Mouse (Mus musculus) urinary bladder, postnatal 10 days (tissue): ENCODE results near the gene Cltc.

Experiments used
- DNase-seq: peaks from one replicate; pipeline ENCODE4 v3.0.0; 2022; ENCODE audit warnings: low spot score

Cltc gene

DNA sequence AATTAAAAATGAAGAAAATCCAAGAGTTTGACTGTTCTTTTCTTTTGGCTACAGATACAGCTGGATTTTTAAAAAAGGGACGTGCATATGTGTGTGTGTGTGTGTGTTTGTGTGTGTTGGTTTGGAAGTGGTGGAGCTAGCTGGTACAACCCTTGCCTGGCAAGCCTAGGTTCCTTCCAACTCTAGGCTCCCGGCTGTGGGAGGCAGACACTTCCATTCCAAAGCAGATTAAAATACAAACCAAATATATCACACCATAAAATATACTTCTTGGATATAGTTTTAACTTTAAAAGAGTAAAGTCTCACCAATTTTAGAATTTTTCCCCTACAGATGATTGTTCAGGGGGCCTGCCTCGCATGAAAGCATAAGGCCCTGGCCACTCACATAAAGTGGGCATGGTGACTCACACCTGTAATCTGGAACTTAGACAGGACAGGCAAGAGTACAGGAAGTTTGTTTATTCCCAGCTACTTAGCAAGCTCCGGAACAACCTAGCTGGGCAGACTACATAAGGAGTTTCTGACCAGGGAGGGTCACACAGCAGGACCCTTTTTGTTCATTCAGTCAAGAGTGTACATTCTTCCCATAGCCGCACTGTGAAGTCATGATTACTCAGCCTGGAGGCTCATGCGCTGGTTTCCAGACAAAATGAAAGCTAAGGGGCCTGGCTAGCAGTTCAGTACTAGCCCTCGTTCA lies 111.1 kb downstream of the Cltc start:
- DNase-seq = no peak

DNA sequence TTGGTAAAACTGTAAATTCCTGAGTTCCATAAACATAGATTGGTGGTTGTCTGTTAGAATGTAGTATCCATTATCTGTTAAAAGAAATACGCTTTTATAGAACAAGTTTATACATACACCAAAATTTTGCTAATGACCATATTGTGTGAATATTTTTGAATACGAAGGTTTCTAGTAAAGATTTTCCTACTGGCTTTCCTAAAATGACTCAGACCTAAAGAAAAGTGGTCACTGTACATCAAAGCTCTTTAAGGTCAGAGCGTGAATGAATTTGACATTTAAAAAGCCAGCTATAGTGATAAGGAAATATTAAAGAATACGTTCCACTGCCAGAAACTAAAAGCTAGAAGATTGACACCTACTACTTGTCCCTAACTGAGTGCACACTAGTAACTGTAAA lies 112.8 kb downstream of the Cltc start:
- DNase-seq = no peak
